Mouse (Mus musculus) embryo, embryonic 10 days (tissue): Measurements from ENCODE around the gene Zfp53.

ENCODE experiments used
- DNase-seq: peaks from one replicate; pipeline ENCODE4 v3.0.0-alpha.2; 2015; ENCODE audit warnings: low spot score

Zfp53 gene

DNA sequence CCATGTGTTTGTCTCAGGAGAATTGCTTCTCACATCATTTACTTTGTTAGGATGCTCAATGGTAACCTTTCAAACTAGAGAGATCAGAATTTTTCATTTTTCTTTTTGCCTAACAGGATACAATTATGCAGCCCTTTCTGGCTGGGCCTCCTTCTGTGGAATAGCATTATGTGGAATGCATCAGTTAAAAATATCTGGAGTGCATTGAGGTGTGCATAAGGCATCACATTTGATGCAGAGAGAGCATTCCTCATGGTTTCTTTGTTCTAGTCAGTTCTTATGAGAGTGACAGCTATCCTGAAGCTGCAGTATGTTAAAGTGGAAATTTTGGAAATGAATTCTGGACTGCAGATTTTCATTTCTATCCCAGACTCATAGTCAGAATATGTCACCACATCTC, 37.5 kb downstream of the Zfp53 start:
- DNase-seq, result no peak

- DNase-seq, result no peak
Measured at GRCm38 (mm10) chr17:21530645-21531330, 42.0 kb downstream of the Zfp53 start.

DNA sequence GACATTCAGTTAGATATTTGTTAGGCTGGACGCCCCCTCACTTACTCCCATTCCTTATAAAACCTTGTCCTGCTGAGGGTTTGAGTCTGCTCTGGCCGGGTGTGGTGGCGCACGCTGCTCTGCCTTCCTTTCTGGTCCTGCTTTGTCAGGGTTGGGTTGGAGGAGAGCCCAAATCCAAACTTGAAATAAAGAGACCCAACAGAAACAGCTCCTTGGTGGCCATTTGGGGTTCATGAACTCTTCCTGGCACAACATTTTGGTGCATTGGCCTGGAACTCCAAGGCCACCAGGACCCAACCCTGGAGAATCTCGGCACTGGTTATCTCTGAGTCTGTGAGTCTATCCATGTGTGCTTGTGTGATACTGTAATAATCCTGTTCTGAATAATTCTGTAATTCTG, 42.8 kb downstream of the Zfp53 start:
- DNase-seq, result no peak

GRCm38 (mm10) chr17:21532101-21532951, 43.5 kb downstream of the Zfp53 start:
- DNase-seq, result peak; percentile 83

DNA sequence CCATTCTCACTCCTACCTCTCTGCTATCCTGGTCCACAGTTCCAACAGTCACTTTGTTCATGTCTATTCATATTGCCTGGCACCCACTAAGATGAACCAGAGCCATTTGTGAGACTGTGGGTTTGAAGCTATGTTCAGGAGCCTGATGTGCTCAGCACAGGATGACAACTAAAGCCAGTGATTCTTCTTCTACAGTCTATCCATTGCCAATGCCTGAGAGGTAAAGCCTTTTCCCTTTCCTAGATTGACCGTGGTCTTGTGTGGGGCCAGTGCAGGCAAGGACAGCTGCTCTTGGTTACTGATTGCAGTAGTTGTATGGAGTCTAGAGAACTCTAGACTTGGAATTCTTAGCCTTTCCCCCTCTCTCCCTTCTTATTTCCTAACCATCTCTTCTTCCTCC, 45.2 kb downstream of the Zfp53 start:
- DNase-seq, result no peak

- peak; percentile 91 for DNase-seq
Measured at GRCm38 (mm10) chr17:21534460-21535095, 45.8 kb downstream of the Zfp53 start.

- peak; percentile 44 for DNase-seq
Measured at GRCm38 (mm10) chr17:21535096-21536001, 46.6 kb downstream of the Zfp53 start, which contains the start of gene Zfp52. Zfp52 (plus strand) TSS chr17:21535539.

DNA sequence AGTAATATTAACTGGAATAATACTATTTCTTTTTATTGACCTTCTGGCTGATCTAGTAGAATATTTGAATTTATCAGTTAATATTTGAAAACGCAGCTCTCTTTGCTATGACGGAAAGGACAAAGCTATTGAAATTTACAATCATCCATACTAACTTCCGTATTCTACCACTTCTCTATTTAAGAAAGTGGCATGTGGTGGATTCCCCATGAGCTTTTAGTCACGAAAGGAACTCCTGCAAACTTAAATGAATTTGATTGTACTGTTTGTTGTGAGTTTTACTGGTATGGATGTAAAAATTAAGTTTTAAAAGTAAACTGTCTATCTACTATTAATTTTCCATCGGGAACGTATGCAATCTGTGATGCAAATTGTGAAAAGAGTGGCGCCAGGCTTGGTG, 47.3 kb downstream of the Zfp53 start:
- no peak for DNase-seq

- DNase-seq, result no peak
Measured at GRCm38 (mm10) chr17:21536676-21537075, 47.9 kb downstream of the Zfp53 start.

DNA sequence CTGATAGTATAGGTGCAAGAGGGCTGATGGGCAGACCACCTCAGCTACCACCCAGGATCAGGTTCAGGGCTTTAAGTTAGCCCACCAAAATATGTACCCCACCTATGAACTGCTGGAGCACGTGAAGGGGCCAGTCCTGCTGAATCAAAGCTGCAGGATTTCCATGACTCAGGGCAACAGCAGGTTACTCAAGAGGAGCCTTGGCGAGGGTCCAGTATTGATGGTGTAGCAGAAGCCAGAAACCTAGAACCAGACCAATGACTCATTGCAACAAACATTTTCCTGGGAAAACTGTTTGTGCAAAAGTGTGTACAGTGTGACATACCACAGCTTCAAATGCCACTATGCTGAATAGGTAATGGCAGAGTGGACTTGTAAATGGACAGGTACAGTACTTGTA, 69.0 kb downstream of the Zfp53 start:
- no peak for DNase-seq
